Mouse (Mus musculus): ENCODE data around the gene Gm45799. TPM values are rescaled to one million over a fixed set of nuclear protein-coding genes. Genes with fewer than 3 reads are reported as not detected.
A peak's percentile ranks its signal among the peaks of the same experiment; 100 is the strongest.

Gene Gm45799
- polyA plus RNA-seq, 1 experiment = 445 TPM

GRCm38 (mm10) chr7:105690875-105691274, 50.5 kb downstream of the Gm45799 start:
- no peaks in the 10 kb centered on the region for H3K27me3 ChIP-seq (ENCODE audit: control insufficient read depth, insufficient read depth, low read length)
- H3K4me3 ChIP-seq (ENCODE audit: control insufficient read depth, insufficient read depth, low read length) = no peak overlapping the region
- DNase-seq = no peak
- no peaks in the 10 kb centered on the region for H3K4me1 ChIP-seq (replicated peaks; ENCODE audit: control insufficient read depth, insufficient read depth, low read length)
- WGBS = 3% methylated on average over 1 of the region's 1 CpGs
- H3K36me3 ChIP-seq (ENCODE audit: control insufficient read depth, insufficient read depth, low read length) = no peaks in the 10 kb centered on the region
- no peak overlapping the region for H3K27ac ChIP-seq (ENCODE audit: control insufficient read depth, insufficient read depth, low read length)
- TF ChIP-seq CTCF (IDR thresholded peaks at IDR 0.05; ENCODE audit: borderline replicate concordance, control insufficient read depth, extremely low read depth, insufficient read depth, low read length, poor library complexity) (no peak), POLR2A (IDR thresholded peaks at IDR 0.05; ENCODE audit: control insufficient read depth, extremely low read depth, insufficient read depth, low read length, poor library complexity) (no peak)

DNA sequence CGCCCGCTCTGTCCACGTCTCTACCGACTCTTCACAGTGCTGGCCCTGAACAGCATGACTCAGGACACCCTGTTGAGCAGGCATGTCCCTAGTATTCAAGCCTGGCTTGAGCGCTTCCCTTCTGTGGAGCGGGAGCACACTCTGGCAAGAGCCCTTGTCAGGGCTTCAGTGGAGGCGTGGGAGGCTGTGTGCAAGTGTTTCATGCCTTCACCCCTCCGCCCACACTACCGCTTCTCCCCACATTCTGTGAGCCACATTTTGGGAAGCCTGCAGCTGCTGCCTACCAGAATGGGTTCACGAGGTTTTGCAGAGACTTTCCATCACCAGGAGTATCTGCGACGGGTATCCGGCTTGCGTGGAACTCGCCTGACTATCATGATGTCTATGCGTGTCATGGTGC, 62.8 kb downstream of the Gm45799 start:
- no peak for TF ChIP-seq POLR2A (IDR thresholded peaks at IDR 0.05; ENCODE audit: control insufficient read depth, extremely low read depth, insufficient read depth, low read length, poor library complexity)
- no peak for TF ChIP-seq CTCF (IDR thresholded peaks at IDR 0.05; ENCODE audit: borderline replicate concordance, control insufficient read depth, extremely low read depth, insufficient read depth, low read length, poor library complexity)
- H3K27ac ChIP-seq (ENCODE audit: control insufficient read depth, insufficient read depth, low read length) = no peak overlapping the region
- no peaks in the 10 kb centered on the region for H3K36me3 ChIP-seq (ENCODE audit: control insufficient read depth, insufficient read depth, low read length)
- no peak overlapping the region for H3K4me3 ChIP-seq (ENCODE audit: control insufficient read depth, insufficient read depth, low read length)
- no peak for DNase-seq
- no peaks in the 10 kb centered on the region for H3K27me3 ChIP-seq (ENCODE audit: control insufficient read depth, insufficient read depth, low read length)
- H3K4me1 ChIP-seq (replicated peaks; ENCODE audit: control insufficient read depth, insufficient read depth, low read length) = no peaks in the 10 kb centered on the region
- WGBS = 93% methylated on average over 16 of the region's 16 CpGs

- 91% methylated on average over 4 of the region's 4 CpGs for WGBS
- DNase-seq = no peak
- TF ChIP-seq CTCF (IDR thresholded peaks at IDR 0.05; ENCODE audit: borderline replicate concordance, control insufficient read depth, extremely low read depth, insufficient read depth, low read length, poor library complexity) = no peak
- no peak for TF ChIP-seq POLR2A (IDR thresholded peaks at IDR 0.05; ENCODE audit: control insufficient read depth, extremely low read depth, insufficient read depth, low read length, poor library complexity)
- Histone ChIP-seq H3K4me3 (ENCODE audit: control insufficient read depth, insufficient read depth, low read length) (no peak overlapping the region), H3K27me3 (ENCODE audit: control insufficient read depth, insufficient read depth, low read length) (no peaks in the 10 kb centered on the region), H3K27ac (ENCODE audit: control insufficient read depth, insufficient read depth, low read length) (no peak overlapping the region), H3K4me1 (replicated peaks; ENCODE audit: control insufficient read depth, insufficient read depth, low read length) (no peaks in the 10 kb centered on the region), H3K36me3 (ENCODE audit: control insufficient read depth, insufficient read depth, low read length) (no peaks in the 10 kb centered on the region)
These were observed 63.5 kb downstream of the Gm45799 start for GRCm38 (mm10) chr7:105703816-105704215.

- 98% methylated on average over 5 of the region's 5 CpGs for WGBS
- Histone ChIP-seq H3K4me3 (ENCODE audit: control insufficient read depth, insufficient read depth, low read length) (no peak overlapping the region), H3K36me3 (ENCODE audit: control insufficient read depth, insufficient read depth, low read length) (no peaks in the 10 kb centered on the region), H3K27me3 (ENCODE audit: control insufficient read depth, insufficient read depth, low read length) (no peaks in the 10 kb centered on the region), H3K4me1 (replicated peaks; ENCODE audit: control insufficient read depth, insufficient read depth, low read length) (no peaks in the 10 kb centered on the region), H3K27ac (ENCODE audit: control insufficient read depth, insufficient read depth, low read length) (no peak overlapping the region)
- TF ChIP-seq CTCF (IDR thresholded peaks at IDR 0.05; ENCODE audit: borderline replicate concordance, control insufficient read depth, extremely low read depth, insufficient read depth, low read length, poor library complexity) (no peak), POLR2A (IDR thresholded peaks at IDR 0.05; ENCODE audit: control insufficient read depth, extremely low read depth, insufficient read depth, low read length, poor library complexity) (no peak)
- no peak for DNase-seq
These were observed 68.4 kb downstream of the Gm45799 start for GRCm38 (mm10) chr7:105708733-105709132.

- DNase-seq = peak; percentile 10
- H3K4me1 ChIP-seq (replicated peaks; ENCODE audit: control insufficient read depth, insufficient read depth, low read length) = no peaks in the 10 kb centered on the region
- TF ChIP-seq CTCF (IDR thresholded peaks at IDR 0.05; ENCODE audit: borderline replicate concordance, control insufficient read depth, extremely low read depth, insufficient read depth, low read length, poor library complexity) (no peak), POLR2A (IDR thresholded peaks at IDR 0.05; ENCODE audit: control insufficient read depth, extremely low read depth, insufficient read depth, low read length, poor library complexity) (no peak)
- 68% methylated on average over 3 of the region's 3 CpGs for WGBS
- no peaks in the 10 kb centered on the region for H3K27me3 ChIP-seq (ENCODE audit: control insufficient read depth, insufficient read depth, low read length)
- no peak overlapping the region for H3K4me3 ChIP-seq (ENCODE audit: control insufficient read depth, insufficient read depth, low read length)
- no peaks in the 10 kb centered on the region for H3K36me3 ChIP-seq (ENCODE audit: control insufficient read depth, insufficient read depth, low read length)
- no peak overlapping the region for H3K27ac ChIP-seq (ENCODE audit: control insufficient read depth, insufficient read depth, low read length)
These were observed 75.0 kb downstream of the Gm45799 start for GRCm38 (mm10) chr7:105715366-105715765.

DNA sequence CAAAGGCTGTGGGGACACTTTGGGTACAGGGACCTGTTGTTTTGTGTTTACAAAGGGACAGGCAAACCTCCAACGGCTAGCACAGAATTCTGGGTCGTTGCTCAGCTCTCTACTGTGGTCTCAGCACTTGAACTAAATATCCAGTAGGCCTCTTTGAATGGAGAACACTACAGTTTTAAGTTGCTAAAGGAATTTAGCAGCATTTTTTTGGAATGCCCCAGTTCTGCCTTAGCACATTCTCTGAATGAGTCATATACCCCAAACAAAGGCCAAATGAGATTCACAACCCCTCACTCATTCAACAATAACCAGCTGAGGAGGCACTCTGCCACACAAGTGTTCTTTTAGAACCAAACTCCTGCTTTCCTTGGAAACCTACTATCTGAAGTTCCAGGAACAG, 81.6 kb downstream of the Gm45799 start:
- WGBS = 81% methylated on average over 2 of the region's 2 CpGs
- TF ChIP-seq CTCF (IDR thresholded peaks at IDR 0.05; ENCODE audit: borderline replicate concordance, control insufficient read depth, extremely low read depth, insufficient read depth, low read length, poor library complexity) = no peak
- no peak for TF ChIP-seq POLR2A (IDR thresholded peaks at IDR 0.05; ENCODE audit: control insufficient read depth, extremely low read depth, insufficient read depth, low read length, poor library complexity)
- H3K4me3 ChIP-seq (ENCODE audit: control insufficient read depth, insufficient read depth, low read length) = no peak overlapping the region
- H3K27me3 ChIP-seq (ENCODE audit: control insufficient read depth, insufficient read depth, low read length) = no peaks in the 10 kb centered on the region
- no peak overlapping the region for H3K27ac ChIP-seq (ENCODE audit: control insufficient read depth, insufficient read depth, low read length)
- DNase-seq = no peak
- H3K36me3 ChIP-seq (ENCODE audit: control insufficient read depth, insufficient read depth, low read length) = no peaks in the 10 kb centered on the region
- no peaks in the 10 kb centered on the region for H3K4me1 ChIP-seq (replicated peaks; ENCODE audit: control insufficient read depth, insufficient read depth, low read length)

Measured in thymus, adult 2 months (tissue).